Mouse (Mus musculus): ENCODE measurements around the gene Slc34a3. TPM values are rescaled to one million over a fixed set of nuclear protein-coding genes. Genes with fewer than 3 reads are reported as not detected.
A peak's percentile ranks its signal among the peaks of the same experiment; 100 is the strongest.

Slc34a3 gene
- polyA plus RNA-seq, 1 experiment from 2014 or later, result 1.9 TPM

DNA sequence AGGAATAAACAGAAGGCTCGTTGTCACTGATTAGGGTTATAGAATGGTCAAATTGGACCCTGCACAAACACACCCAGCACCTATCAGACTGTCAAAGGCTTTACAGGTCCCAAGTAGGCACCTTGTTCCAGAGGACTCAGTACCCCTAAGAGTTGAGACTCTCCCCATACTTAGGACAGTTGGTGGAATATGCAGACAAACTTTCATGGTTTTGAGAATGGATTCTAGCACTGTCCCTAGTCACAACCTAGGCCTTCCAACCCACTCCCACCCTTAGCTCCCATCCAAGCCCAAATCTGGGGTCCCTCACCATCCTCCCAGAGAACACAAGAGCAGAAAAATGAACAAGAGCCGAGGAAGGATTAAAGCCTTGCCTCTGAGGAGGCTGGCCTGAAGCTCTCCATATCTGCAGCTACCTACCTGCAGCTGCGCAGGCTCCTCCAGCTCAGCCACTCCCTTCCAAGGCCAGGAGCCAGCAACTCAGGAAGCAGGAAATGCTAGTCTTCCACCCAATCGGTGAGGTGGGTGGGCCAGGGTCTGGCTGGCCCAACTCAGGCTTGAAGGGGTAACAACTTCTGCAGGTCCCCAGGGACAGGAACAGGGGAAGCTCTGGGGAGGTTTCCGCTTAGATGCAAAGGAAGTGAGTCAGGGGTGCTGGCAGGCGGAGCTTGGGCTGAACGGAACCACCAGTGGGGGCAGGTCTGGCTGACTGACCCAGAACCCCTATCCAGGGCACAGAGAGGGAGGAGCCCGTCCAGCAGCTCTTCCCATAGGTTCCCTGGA, 37.8 kb downstream of the Slc34a3 start, which contains the start of gene Tor4a:
TSS of gene Tor4a (minus strand) at position 715 of the 783 bp plus-strand sequence.
- Histone ChIP-seq H3K36me3 (ENCODE audit: insufficient read depth, low read length) (peaks cover 25% of the 10 kb centered on the region), H3K4me1 (ENCODE audit: insufficient read depth, low read length) (peaks cover 40% of the 10 kb centered on the region), H3K27ac (ENCODE audit: low read length) (peak within 1 kb of the TSS; percentile 88), H3K9me3 (ENCODE audit: low read length) (no peaks in the 10 kb centered on the region), H3K4me3 (ENCODE audit: low read length) (peak within 1 kb of the TSS; percentile 48), H3K27me3 (ENCODE audit: insufficient read depth, low read length) (peaks cover 12% of the 10 kb centered on the region), H3K4me2 (replicated peaks; ENCODE audit: low read depth, low read length) (peak within 1 kb of the TSS; percentile 70), H3K9ac (replicated peaks; ENCODE audit: low read length) (peak within 1 kb of the TSS; percentile 58)
- ATAC-seq (ENCODE audit: low FRiP score, low TSS enrichment), result peak; percentile 79
- WGBS, result 7% methylated on average over 8 of the region's 8 CpGs

DNA sequence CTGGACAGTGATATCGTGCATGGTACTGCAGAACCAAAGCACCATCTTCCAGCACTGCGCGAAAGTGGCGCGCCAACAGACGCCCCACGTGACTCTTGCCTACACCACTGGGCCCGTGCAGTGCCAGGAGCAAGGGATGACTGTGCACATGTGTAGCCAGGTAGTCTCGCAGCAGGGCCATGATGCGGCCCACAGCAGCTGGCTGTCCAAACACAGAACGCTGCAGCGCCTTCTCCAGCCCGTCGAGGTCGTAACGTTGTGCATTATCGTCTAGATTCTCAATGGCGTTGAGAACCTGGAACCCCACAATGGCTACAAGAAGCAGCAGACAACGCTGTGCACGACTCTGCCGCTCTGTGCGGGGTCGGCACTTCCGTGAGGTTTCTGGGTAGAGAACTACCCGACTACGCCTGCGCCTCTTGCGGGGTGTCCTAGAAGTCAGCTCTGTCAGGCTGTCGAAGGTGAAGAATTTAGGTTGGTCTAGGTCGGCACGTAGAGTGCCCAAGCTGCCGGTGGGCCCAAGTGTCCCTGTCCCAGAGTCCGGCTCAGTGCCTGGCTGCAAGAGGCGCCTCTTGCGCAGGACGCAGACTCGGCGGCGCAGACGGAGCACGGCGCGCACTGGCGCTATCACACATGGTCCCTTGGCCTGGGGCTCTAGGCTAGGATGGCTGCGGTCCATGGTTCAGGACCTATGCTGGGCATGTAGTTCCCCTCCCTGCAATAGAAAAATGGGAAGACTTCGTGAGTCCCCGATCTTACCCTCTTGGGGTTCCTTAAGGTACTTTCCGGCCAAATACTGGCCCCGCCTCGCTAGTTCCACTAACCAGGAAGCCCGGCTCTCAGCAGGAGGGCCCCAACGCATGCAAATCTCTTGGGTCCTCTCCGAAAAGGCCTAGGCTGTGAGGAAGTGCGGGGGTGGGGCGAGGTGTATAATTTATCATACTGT, 38.7 kb downstream of the Slc34a3 start:
- Histone ChIP-seq H3K36me3 (ENCODE audit: insufficient read depth, low read length) (peaks cover 17% of the 10 kb centered on the region), H3K4me2 (replicated peaks; ENCODE audit: low read depth, low read length) (peak overlapping the region; percentile 70), H3K4me1 (ENCODE audit: insufficient read depth, low read length) (peaks cover 40% of the 10 kb centered on the region), H3K27me3 (ENCODE audit: insufficient read depth, low read length) (peaks cover 12% of the 10 kb centered on the region), H3K4me3 (ENCODE audit: low read length) (peak overlapping the region; percentile 48), H3K9me3 (ENCODE audit: low read length) (no peaks in the 10 kb centered on the region), H3K9ac (replicated peaks; ENCODE audit: low read length) (peak overlapping the region; percentile 58), H3K27ac (ENCODE audit: low read length) (peak overlapping the region; percentile 88)
- ATAC-seq (ENCODE audit: low FRiP score, low TSS enrichment), result peak; percentile 43; the same call in 1 of the 2 replicates
- 20% methylated on average over 55 of the region's 55 CpGs for WGBS

DNA sequence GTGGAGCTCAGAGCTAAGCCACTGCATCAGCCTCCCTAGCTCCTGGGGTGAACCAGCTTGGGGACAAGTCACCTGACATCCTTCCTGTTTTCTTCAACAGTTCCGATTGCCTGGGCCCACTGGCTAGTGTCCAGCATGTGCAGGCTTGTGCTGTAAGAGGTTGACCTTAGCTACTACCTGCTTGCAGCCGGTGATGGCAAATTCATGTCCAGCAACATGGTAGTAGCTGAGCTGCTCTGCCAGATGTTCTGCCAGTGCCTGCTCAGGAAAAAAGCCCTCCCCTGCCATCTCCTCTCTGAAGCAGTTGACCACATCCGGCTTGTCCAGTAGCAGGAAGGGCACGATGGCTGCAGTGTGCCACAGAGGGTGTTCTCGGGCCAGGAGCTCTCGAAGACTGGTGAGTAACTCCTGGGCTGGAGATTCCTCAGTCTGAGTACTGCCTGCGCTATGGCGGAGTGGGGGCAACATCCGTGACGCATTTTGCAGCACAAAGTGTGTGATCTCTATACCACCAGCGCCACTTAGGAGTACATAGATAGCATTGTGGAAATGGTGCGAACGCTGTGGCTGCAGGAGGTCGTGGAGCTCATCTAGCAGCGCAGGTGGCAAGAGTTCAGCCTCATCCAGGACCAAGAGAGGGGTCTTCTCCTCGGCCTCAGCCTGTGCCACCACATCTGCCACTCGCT, 39.5 kb downstream of the Slc34a3 start:
- peak overlapping the region; percentile 70 for H3K4me2 ChIP-seq (replicated peaks; ENCODE audit: low read depth, low read length)
- peak overlapping the region; percentile 58 for H3K9ac ChIP-seq (replicated peaks; ENCODE audit: low read length)
- H3K36me3 ChIP-seq (ENCODE audit: insufficient read depth, low read length), result peaks cover 8% of the 10 kb centered on the region
- no peaks in the 10 kb centered on the region for H3K9me3 ChIP-seq (ENCODE audit: low read length)
- H3K4me1 ChIP-seq (ENCODE audit: insufficient read depth, low read length), result peaks cover 40% of the 10 kb centered on the region
- peaks cover 12% of the 10 kb centered on the region for H3K27me3 ChIP-seq (ENCODE audit: insufficient read depth, low read length)
- WGBS, result 79% methylated on average over 17 of the region's 17 CpGs
- H3K4me3 ChIP-seq (ENCODE audit: low read length), result peak overlapping the region; percentile 48
- ATAC-seq (ENCODE audit: low FRiP score, low TSS enrichment), result no peak
- H3K27ac ChIP-seq (ENCODE audit: low read length), result 0 out of 2 replicates have a peak overlapping the region, but pooled peaks have one; percentile 56

DNA sequence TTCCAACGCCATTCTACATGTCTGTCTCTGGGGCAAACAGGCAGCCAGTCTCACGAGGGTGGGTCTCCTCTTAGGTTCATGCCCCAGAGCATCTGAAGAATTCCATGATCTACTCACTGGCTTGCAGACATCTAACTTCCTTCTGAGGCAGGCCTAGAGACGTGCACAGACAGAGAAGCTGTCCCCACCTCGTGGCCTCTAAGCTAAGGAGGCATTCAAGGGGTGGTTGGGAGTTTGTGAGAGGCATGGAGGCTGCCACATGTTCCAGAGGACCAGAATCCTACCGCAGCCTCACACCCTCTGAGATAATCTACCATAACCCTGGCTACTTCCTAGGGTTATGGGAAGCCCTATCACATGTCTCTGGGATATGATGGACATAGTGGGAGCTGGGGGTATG, 40.2 kb downstream of the Slc34a3 start:
- Histone ChIP-seq H3K27me3 (ENCODE audit: insufficient read depth, low read length) (peaks cover 12% of the 10 kb centered on the region), H3K36me3 (ENCODE audit: insufficient read depth, low read length) (peaks cover 3% of the 10 kb centered on the region; the same call in 1 of the 2 replicates), H3K9me3 (ENCODE audit: low read length) (no peaks in the 10 kb centered on the region), H3K27ac (ENCODE audit: low read length) (peak overlapping the region; percentile 56), H3K4me3 (ENCODE audit: low read length) (no peak overlapping the region), H3K4me2 (replicated peaks; ENCODE audit: low read depth, low read length) (peak overlapping the region; percentile 70; the same call in 1 of the 2 replicates), H3K4me1 (ENCODE audit: insufficient read depth, low read length) (peaks cover 38% of the 10 kb centered on the region), H3K9ac (replicated peaks; ENCODE audit: low read length) (peak overlapping the region; percentile 44; the same call in 1 of the 2 replicates)
- WGBS, result 72% methylated on average over 5 of the region's 5 CpGs
- ATAC-seq (ENCODE audit: low FRiP score, low TSS enrichment), result no peak

DNA sequence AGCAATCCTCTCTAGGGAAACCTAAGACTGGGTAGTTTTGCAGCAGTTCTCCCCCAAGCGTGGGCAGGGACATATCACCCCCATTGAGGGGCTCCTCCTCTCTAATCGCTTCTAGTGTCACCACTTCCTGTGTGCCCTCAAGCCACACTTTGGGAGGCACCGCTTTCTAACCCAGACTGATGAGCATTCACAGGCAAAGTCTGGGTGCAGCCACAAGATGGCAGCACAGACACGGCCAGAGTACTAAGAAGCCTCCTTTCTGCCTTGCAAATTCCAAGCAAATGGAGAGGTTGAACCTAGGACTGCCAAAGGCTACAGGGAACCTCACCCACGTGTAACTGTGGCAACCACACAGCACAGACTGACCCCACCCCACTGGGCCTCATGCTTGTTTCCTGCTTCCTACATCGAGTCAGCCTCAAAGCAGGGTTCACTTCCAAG, 40.8 kb downstream of the Slc34a3 start:
- Histone ChIP-seq H3K4me1 (ENCODE audit: insufficient read depth, low read length) (peaks cover 36% of the 10 kb centered on the region), H3K9ac (replicated peaks; ENCODE audit: low read length) (peak overlapping the region; percentile 42; the same call in 1 of the 2 replicates), H3K27me3 (ENCODE audit: insufficient read depth, low read length) (peaks cover 12% of the 10 kb centered on the region), H3K27ac (ENCODE audit: low read length) (peak overlapping the region; percentile 56), H3K4me2 (replicated peaks; ENCODE audit: low read depth, low read length) (peak overlapping the region; percentile 70), H3K4me3 (ENCODE audit: low read length) (no peak overlapping the region), H3K9me3 (ENCODE audit: low read length) (no peaks in the 10 kb centered on the region), H3K36me3 (ENCODE audit: insufficient read depth, low read length) (no peaks in the 10 kb centered on the region)
- 0% methylated on average over 6 of the region's 6 CpGs for WGBS
- ATAC-seq (ENCODE audit: low FRiP score, low TSS enrichment), result peak; percentile 81

DNA sequence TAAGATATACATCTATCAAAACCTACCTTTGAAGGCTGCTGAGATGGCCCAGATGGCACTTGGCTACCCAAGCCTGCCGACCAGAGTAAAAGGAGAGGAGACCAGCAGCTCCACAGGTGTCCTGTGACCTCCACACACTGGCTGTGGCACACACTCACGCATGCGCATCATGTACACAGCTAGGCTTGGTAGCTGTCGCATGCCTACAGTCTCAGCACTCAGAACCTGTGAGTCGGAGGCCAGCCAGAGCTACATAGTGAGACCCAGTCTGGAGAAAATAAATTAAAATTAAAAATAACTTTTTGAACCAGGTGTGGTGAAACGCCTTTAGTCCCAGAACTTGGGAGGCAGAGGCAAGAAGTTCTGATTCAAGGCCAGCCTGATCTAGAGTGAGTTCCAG, 46.3 kb downstream of the Slc34a3 start:
- ATAC-seq (ENCODE audit: low FRiP score, low TSS enrichment), result no peak
- peaks cover 2% of the 10 kb centered on the region; the same call in 1 of the 2 replicates for H3K36me3 ChIP-seq (ENCODE audit: insufficient read depth, low read length)
- 82% methylated on average over 6 of the region's 6 CpGs for WGBS

DNA sequence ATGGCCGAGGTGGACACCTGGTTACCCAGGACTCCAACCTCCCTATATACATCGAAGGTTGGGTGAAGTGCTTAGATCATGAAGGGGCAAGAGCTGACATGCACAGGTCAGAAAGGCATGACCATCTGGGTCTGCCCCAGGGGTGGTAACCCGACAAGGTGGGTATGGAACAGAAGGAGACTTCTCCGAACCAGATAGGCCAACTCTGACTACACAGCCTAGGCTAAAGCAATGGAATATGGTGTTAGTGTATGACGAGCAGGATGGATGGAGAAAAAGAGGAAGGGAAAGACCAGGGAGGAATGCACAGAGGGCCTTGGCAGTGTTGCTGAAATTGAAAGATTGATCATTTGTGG, 47.6 kb downstream of the Slc34a3 start:
- H3K4me3 ChIP-seq (ENCODE audit: low read length), result peak overlapping the region; percentile 56
- peaks cover 17% of the 10 kb centered on the region; the same call in 1 of the 2 replicates for H3K27me3 ChIP-seq (ENCODE audit: insufficient read depth, low read length)
- WGBS, result 38% methylated on average over 5 of the region's 5 CpGs
- ATAC-seq (ENCODE audit: low FRiP score, low TSS enrichment), result no peak; the same call in 1 of the 2 replicates
- H3K36me3 ChIP-seq (ENCODE audit: insufficient read depth, low read length), result peaks cover 2% of the 10 kb centered on the region; the same call in 1 of the 2 replicates
- H3K4me2 ChIP-seq (replicated peaks; ENCODE audit: low read depth, low read length), result peak overlapping the region; percentile 82
- H3K9me3 ChIP-seq (ENCODE audit: low read length), result no peaks in the 10 kb centered on the region
- H3K27ac ChIP-seq (ENCODE audit: low read length), result no peak overlapping the region
- peak overlapping the region; percentile 70; the same call in 1 of the 2 replicates for H3K9ac ChIP-seq (replicated peaks; ENCODE audit: low read length)
- H3K4me1 ChIP-seq (ENCODE audit: insufficient read depth, low read length), result peaks cover 33% of the 10 kb centered on the region

More for the DNA sequence above, 46.3 kb downstream of the Slc34a3 start:
- Histone ChIP-seq H3K27me3 (ENCODE audit: insufficient read depth, low read length) (peaks cover 11% of the 10 kb centered on the region; the same call in 1 of the 2 replicates), H3K4me3 (ENCODE audit: low read length) (no peak overlapping the region), H3K9me3 (ENCODE audit: low read length) (no peaks in the 10 kb centered on the region), H3K4me1 (ENCODE audit: insufficient read depth, low read length) (peaks cover 26% of the 10 kb centered on the region), H3K4me2 (replicated peaks; ENCODE audit: low read depth, low read length) (no peak overlapping the region), H3K9ac (replicated peaks; ENCODE audit: low read length) (no peak overlapping the region), H3K27ac (ENCODE audit: low read length) (no peak overlapping the region)

DNA sequence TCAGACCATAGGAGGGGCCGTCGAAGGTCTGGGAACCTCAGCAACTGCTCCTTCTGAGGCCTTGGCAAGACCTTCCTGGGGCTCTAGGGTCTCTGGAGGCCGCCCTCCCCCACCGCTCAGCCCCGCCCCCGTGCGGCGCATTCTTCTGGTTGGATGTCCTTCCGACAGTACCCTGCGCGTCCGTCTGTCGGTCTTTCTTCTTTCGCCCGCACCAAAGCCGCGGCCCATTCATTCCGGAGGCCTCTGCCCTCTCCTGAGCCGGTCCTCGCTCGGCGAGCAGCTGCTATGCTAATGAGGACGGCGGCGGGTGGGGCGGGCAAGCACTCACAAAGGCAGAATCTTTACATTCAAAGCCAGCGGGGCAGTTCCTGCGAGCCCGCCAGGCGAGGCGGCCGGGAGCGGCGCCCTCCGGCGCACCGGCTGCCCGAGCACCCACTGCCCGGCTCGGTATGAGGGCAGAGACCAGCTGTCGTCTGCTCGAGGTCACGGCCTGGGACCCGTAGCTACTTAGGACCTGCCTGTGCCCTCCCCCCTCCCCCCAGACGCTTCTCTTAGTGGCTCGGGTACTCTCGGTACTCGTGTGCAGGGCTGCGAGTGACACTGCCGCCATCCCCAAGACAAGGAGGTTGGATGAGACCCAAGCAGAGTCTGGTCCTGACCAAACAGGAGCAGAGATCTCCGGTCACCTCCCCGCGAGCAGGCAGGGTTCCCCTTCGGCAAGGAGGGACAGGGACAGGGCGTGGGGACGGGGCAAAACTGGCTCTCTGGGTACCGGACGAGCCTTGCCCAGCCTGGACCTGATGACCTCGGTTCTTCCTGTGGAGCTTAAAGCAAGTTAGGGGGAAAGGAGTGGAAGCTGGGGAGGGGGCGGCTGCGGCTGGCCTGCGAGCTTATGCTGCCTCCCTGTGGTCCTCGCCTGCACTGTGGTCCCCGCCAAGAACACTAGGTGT, 48.3 kb downstream of the Slc34a3 start:
- peak overlapping the region; percentile 56 for H3K4me3 ChIP-seq (ENCODE audit: low read length)
- H3K4me2 ChIP-seq (replicated peaks; ENCODE audit: low read depth, low read length), result peak overlapping the region; percentile 82
- WGBS, result under 1% methylated on average over 60 of the region's 64 CpGs
- peaks cover 23% of the 10 kb centered on the region for H3K27me3 ChIP-seq (ENCODE audit: insufficient read depth, low read length)
- H3K9ac ChIP-seq (replicated peaks; ENCODE audit: low read length), result peak overlapping the region; percentile 70
- ATAC-seq (ENCODE audit: low FRiP score, low TSS enrichment), result peak; percentile 69
- peaks cover 2% of the 10 kb centered on the region; the same call in 1 of the 2 replicates for H3K36me3 ChIP-seq (ENCODE audit: insufficient read depth, low read length)
- peak overlapping the region; percentile 81 for H3K27ac ChIP-seq (ENCODE audit: low read length)
- peaks cover 38% of the 10 kb centered on the region for H3K4me1 ChIP-seq (ENCODE audit: insufficient read depth, low read length)
- H3K9me3 ChIP-seq (ENCODE audit: low read length), result no peaks in the 10 kb centered on the region

Data from kidney, embryonic 16.5 days (tissue).